Mouse (Mus musculus) adrenal gland, adult 8-10 months (tissue): Measurements from ENCODE around the gene Mtmr3. TPM values are rescaled to one million over a fixed set of nuclear protein-coding genes. Genes with fewer than 3 reads are reported as not detected.
"Not testable (repeated sequence)": the region's sequence is repeated elsewhere in the genome, so short reads cannot be mapped to it uniquely, and the experiment has no call there.

Experiments used
- DNase-seq: peaks from one replicate; pipeline ENCODE4 v3.0.0; 2022
- total RNA-seq, 4 experiments: library from RNA; stranded (reverse); gene quantifications; 2 replicates each; pipeline ENCODE4 v1.2.4; 2022

Gene Mtmr3
- total RNA-seq, 4 experiments from 2014 or later, result 60.9 to 82.3 (median 74.2) TPM

GRCm38 (mm10) chr11:4601890-4602289, 7.2 kb upstream of the Mtmr3 start:
- no peak for DNase-seq

- no peak for DNase-seq
Observed at GRCm38 (mm10) chr11:4599916-4600315, 5.3 kb upstream of the Mtmr3 start.

- no peak for DNase-seq
Observed at GRCm38 (mm10) chr11:4598411-4598810, 3.7 kb upstream of the Mtmr3 start.

GRCm38 (mm10) chr11:4593849-4594607, 635 bp downstream of the Mtmr3 start:
- no peak for DNase-seq

GRCm38 (mm10) chr11:4593491-4593848, 1.2 kb downstream of the Mtmr3 start:
- DNase-seq, result no peak

GRCm38 (mm10) chr11:4591811-4592210, 2.9 kb downstream of the Mtmr3 start:
- no peak for DNase-seq

- peak; percentile 77 for DNase-seq
Observed at GRCm38 (mm10) chr11:4578682-4579081, 16.0 kb downstream of the Mtmr3 start.

GRCm38 (mm10) chr11:4577079-4577478, 17.6 kb downstream of the Mtmr3 start:
- DNase-seq, result no peak

- not testable (repeated sequence) for DNase-seq
Observed at GRCm38 (mm10) chr11:4576090-4576732, 18.5 kb downstream of the Mtmr3 start.

- DNase-seq, result no peak
Observed at GRCm38 (mm10) chr11:4571491-4571901, 23.2 kb downstream of the Mtmr3 start.

- no peak for DNase-seq
Observed at GRCm38 (mm10) chr11:4566333-4566732, 28.3 kb downstream of the Mtmr3 start.

GRCm38 (mm10) chr11:4565545-4565944, 29.1 kb downstream of the Mtmr3 start:
- DNase-seq, result no peak

- no peak for DNase-seq
Observed at GRCm38 (mm10) chr11:4553274-4554063, 41.2 kb downstream of the Mtmr3 start.

- no peak for DNase-seq
Observed at GRCm38 (mm10) chr11:4547569-4547968, 47.1 kb downstream of the Mtmr3 start.

- DNase-seq, result no peak
Observed at GRCm38 (mm10) chr11:4545976-4546375, 48.7 kb downstream of the Mtmr3 start.

GRCm38 (mm10) chr11:4545401-4545800, 49.3 kb downstream of the Mtmr3 start:
- no peak for DNase-seq

GRCm38 (mm10) chr11:4544627-4544921, 50.1 kb downstream of the Mtmr3 start:
- not testable (repeated sequence) for DNase-seq

GRCm38 (mm10) chr11:4543746-4544626, 50.7 kb downstream of the Mtmr3 start:
- no peak for DNase-seq

- no peak for DNase-seq
Observed at GRCm38 (mm10) chr11:4543040-4543551, 51.6 kb downstream of the Mtmr3 start.

- no peak for DNase-seq
Observed at GRCm38 (mm10) chr11:4536645-4537044, 58.0 kb downstream of the Mtmr3 start.

GRCm38 (mm10) chr11:4527132-4527531, 67.5 kb downstream of the Mtmr3 start:
- DNase-seq, result no peak

- DNase-seq, result no peak
Observed at GRCm38 (mm10) chr11:4522142-4522664, 72.5 kb downstream of the Mtmr3 start.
